Mouse (Mus musculus): ENCODE measurements around the gene Tmem63b. TPM values are rescaled to one million over a fixed set of nuclear protein-coding genes. Genes with fewer than 3 reads are reported as not detected.

Gene Tmem63b
- 176 and 198 TPM in 2 replicates for polyA plus RNA-seq (2012; rRNA removed)

DNA sequence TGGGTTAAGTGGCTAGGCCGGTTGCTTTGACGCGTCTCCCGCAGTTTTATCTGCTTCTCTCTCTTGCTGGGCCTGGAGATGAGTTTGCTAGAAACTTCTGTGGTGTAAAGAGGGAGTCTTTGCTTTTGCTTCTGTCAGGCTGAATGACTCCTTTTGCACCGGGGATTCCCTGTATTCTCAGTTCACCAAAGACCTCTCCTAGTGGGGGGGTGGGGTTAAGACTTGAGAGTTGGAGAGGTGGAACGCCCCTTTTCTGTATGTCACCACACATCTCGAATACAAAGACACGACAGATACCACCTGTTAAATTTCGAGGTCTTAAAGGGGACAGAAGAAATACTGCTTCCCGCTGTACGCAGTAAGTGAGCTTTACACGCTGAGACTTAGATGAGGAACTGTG lies at the start of gene Tmem63b:
Gene Tmem63b (minus strand): TSS at position 190 of the 400 bp plus-strand sequence.
- DNase-seq (ENCODE audit: extremely low spot score in 1 of 2, low spot score in 1 of 2): no peak

DNA sequence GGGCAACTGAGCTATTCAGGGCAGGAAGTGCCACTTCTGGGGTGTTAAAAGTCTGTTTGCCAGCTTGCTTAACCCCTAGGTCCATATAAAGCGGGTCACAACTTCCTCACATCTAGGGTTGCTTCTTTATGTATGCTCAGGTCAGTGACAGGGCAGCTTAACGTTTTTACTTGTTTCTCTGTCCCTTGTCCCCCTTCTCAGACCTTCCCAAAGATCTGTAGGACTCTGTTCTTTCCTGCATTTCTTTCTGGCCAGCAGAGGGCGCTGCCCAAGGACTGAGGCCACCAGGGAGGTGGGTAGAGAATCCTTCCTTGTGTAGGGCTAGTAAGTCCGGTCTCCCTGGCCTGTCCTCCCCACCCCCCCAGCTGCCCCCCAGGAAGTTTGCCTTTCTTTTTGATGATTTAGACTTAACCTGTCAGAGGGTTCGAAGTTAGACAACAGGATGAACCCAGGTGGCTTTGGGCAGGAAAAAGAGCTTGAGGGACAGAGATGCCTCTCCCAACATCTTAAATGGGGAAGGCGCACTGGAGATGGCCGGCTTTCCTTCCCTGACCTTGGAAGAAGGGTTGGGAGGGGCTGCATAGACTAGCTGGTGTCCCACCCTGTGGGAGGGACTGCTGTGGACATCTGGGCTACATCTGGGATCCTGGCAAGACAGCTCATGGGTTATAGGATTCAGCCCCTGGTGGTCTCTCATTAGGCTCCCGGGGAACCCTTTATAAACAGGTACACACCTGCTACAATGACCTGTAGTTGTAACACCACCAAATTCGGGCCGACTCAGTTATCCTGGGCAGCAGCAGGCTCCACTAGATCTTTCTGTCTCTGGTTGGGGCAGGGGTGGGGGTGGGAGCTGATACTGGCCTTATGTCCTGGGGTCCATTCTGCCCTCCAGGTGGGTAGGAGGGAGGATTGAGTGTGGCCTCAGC lies 48.9 kb upstream of the Tmem63b start:
- peak; percentile 53 to 95 for DNase-seq (ENCODE audit: extremely low spot score in 1 of 2, low spot score in 1 of 2)

DNA sequence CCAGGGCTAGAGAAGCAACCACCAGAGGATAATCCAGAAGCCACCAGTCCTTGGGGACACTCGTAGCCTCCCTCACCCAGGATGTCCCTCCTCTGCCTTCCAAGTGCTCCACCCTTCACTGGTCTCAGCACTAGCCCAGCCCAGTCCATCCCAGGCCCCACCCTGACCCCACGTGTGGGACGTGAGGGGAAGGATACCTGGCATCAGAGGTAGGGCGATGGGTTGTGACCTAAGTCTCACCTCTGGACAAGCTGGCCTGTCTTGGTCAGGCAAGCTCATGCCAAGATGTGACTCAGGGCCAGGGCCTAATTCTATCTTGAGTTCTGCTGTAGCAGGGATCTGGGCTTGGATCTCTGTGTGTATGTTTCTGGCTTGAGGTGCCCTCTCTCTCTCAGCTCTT lies 48.2 kb upstream of the Tmem63b start:
- no peak for DNase-seq (ENCODE audit: extremely low spot score in 1 of 2, low spot score in 1 of 2)

DNA sequence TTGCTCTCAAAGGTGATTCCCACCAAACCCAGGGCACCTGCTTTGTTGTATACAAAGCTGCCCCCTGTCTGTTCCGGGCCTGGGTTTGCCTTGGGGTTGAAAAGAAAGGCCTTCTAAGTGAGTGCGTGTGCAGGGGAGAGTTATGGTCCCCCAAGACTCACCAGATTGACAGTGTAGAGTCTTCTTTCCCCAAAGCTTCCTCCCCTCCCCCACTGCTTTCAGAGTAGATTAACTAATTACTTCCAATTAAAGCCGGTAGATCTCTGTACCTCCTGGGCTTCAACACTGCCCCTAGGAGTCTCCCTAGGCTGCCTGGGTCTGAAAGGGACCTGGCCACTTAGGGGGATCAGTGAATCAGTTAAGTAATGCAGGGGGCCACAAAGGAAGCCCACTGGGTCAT lies 47.6 kb upstream of the Tmem63b start:
- DNase-seq (ENCODE audit: extremely low spot score in 1 of 2, low spot score in 1 of 2): no peak

DNA sequence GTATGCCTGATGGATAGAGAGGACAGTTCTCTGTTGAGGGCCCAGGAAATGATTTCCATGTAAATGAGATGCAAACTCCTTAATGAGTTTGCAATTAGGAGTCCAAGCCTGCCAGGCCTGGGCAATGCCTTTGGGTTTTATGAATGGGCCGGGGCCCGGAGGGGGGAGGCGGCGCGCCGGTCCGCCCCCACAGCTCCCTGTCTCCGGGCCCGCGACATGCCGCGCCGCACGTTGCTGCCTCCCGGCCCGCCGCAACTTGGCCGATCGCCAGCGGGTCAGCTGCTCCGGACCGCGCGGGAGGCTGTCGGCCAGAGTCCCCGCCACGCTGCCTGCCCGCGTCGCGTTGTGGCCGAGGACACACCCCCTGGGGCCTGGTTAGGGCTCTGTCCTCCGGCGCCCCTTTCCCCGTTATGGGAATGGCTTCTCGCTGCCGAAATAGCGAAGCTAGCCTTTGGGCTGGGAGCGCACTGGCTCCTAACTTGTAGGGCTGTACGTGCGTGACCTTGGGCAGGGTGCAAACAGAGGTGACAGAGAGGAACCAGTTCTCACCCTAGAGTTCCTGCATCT lies 47.1 kb upstream of the Tmem63b start, which contains the start of gene 1600014C23Rik:
Gene 1600014C23Rik (minus strand): TSS at position 110 of the 567 bp plus-strand sequence.
- DNase-seq (ENCODE audit: extremely low spot score in 1 of 2, low spot score in 1 of 2): peak; percentile 49 to 63

DNA sequence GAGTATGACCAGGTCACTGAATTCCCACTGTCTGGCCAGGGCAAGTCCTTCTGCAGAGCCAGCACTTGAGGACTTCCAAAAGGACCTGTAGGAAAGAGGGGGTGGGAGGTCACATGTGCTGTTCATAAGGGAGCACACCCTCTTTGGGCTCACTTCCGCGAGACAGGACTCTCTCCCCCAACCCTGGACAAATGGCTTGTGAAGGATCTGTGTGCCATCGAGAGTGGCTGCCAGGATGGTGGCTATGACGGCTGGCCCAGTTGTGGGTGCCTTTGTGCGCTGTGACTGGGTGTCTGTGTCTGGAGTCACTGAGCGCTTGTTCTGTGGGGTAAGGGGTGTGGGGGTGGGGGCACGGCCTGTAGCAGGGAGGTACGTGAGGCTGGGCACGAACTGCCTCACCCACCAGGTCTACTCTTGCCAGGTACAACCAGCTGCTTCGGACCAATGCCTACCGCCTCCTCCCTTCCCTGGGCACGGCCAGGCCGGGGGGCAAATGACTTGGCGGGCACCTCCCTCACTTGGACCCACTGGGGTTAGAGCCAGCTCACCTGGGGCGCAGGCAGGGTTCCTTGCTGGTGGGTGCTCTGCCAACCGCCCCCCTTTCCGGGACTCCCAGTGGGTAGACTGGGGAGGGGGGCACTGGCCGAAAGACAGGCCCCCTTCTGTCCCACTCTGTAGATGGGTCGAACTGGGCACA lies 46.5 kb upstream of the Tmem63b start:
- peak in 1 of 2 experiments; percentile 32 for DNase-seq (ENCODE audit: extremely low spot score in 1 of 2, low spot score in 1 of 2)

DNA sequence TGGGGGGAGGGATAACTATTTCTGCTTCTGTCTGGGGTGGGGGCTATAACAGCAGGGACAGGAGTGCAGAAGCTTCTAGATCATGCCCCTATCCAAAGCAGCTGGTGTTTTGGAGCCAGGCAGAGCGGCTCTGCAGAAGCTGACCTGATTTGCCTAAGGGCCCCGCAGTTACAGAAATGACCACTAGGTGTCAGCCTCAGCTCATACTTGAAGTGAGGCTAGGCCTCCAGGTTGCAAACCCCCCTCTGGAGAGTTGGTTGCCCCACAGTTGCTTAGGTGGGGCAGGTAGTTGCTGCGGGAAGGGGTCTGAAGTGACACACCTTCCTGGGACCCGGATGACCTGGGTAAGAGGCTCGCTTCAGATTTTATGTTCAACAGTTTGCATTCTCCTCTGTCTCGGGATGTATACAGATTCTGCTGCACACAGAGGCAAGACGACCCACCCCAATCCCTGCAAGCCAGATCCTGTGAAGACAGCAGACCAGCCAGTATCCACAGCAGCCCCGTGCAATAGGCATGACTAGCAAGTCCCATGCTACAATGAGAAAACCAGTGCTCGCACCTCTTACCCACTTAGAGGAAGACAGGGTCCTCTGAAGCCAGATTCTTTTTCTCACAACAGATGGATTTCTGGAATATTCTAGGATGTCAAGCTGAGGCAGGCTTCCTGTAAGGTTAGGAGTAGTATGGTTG lies 44.6 kb upstream of the Tmem63b start:
- peak; percentile 75 to 98 for DNase-seq (ENCODE audit: extremely low spot score in 1 of 2, low spot score in 1 of 2)

DNA sequence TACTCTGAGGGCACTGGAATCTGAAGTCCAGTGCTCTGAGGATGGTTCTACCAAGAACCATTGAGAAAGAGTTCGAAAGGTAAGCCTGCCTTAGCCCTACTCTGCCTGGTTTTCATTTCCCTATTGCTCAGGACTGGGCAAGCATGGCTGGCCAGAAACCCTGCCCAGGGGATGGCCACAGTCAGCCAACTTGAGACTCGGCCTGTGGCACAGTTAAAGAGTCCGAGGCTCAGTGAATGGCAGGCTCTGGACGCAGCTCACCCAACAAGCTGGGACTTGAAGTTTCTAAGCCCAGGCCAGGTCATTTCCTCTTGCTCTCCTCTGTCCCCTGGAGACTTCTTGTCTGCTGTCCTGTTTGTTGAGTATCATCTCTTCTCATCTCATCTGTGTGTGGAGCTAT lies 44.0 kb upstream of the Tmem63b start:
- no peak for DNase-seq (ENCODE audit: extremely low spot score in 1 of 2, low spot score in 1 of 2)

DNA sequence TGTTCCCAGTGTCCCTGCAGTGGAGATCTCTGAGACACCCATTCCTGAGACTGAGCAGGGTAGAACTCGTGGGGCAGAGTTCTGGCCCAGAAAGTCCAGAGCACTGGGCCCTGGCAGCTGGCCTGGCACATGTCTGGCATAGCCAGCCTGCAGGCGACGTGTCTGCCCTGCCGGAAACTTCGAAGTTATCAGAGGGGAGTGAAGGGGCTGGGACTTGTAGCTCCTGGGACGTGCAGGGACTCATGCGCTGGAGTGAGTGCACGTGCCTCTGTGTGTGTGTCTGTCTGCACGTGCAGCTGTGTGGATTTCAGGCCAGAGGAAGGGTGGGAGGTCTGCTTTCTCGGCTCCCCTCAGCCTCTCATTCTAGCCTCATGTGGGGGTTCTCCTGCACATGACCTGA lies 42.7 kb upstream of the Tmem63b start:
- no peak for DNase-seq (ENCODE audit: extremely low spot score in 1 of 2, low spot score in 1 of 2)

DNA sequence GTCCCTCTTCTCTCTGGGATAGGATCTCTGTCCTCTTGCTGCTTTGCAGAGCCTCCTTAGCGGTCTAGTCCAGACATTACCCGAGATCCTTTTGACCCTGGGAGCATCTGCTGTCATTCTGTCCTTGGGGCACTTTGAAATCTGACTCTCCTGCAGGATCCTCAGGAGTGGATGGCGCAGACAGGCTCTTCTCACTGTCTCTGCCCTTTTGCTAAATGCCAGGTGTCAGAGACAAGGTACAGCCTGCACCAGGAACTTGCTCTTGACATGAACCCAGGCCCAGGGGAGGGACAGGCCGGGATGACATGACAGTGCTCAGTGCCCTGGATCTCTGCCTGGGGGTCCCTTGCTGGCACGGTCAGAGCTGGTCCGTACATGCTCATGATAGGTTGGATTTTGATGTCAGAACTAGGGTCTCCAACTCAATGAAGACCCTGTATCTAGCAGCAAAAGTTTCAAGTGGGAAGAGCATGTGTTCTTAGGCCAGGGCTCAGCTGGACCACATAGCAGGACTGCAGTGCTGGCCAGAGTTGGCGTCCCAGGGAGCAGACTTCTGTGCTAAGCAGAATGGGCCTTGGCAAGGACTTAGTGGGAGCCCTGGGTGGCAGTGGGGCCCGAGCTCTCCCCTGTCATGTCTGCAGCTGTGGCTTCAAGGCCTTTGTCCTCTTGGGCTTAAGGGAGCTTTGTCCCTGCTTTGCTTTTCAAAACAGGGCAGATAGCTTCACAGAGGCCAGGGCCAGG lies 41.4 kb upstream of the Tmem63b start:
- no peak for DNase-seq (ENCODE audit: extremely low spot score in 1 of 2, low spot score in 1 of 2)

DNA sequence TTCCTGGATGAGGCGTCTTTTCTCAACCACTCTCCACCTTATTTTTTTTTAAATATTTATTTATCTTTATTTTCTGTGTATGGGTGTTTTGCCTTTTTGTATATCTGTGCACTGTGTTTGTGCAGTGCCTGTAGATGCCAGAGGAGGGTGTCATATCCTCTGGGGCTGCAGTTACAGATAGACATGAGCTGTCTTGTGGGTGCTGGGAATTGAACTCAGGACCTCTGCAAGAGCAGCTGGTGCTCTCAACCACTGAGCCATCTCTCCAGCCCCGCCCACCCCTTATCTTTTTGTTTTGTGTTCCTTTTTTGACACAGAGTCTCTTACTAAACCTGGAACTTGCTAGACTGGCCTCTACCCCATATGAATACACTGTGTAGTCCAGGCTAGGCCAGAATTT lies 40.8 kb upstream of the Tmem63b start:
- DNase-seq (ENCODE audit: extremely low spot score in 1 of 2, low spot score in 1 of 2): no peak

DNA sequence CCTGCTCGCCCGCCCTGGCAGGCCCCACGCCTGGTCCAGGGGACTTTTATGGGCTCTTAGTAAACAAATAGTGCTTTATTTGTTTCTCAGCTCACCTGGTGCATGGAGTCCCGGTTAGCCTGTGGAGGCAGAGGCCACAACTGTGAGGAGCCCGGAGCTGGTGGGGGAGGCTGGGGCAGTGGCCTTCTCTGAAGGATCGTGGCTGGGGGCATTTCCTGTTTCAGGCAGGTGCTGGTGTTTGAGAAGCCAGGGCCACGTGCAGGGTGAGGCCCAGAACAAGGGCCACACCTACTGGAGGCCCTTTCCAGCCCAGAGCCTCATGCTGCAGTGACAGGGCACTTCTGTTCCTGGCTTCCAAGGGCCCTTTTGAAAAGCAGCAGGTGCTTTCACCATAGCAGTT lies 39.5 kb upstream of the Tmem63b start:
- no peak for DNase-seq (ENCODE audit: extremely low spot score in 1 of 2, low spot score in 1 of 2)

DNA sequence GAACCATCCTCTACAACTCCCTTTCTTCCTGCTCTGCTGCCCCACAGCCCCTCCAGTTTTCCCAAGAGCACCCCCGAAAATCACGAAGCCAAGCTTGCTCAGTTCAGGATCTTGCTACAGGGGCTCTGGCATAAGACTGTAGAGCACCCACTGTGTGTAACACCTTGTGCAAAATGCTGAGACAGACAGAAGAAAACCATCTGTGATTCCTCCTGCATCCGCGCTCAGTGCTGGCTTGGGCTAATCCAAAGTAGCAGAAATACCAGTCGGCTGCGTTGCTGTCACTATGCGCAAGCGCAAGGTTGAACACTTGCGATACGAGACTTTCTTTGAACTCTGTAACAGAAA lies 37.8 kb upstream of the Tmem63b start:
- peak in 1 of 2 experiments; percentile 15 for DNase-seq (ENCODE audit: extremely low spot score in 1 of 2, low spot score in 1 of 2)

DNA sequence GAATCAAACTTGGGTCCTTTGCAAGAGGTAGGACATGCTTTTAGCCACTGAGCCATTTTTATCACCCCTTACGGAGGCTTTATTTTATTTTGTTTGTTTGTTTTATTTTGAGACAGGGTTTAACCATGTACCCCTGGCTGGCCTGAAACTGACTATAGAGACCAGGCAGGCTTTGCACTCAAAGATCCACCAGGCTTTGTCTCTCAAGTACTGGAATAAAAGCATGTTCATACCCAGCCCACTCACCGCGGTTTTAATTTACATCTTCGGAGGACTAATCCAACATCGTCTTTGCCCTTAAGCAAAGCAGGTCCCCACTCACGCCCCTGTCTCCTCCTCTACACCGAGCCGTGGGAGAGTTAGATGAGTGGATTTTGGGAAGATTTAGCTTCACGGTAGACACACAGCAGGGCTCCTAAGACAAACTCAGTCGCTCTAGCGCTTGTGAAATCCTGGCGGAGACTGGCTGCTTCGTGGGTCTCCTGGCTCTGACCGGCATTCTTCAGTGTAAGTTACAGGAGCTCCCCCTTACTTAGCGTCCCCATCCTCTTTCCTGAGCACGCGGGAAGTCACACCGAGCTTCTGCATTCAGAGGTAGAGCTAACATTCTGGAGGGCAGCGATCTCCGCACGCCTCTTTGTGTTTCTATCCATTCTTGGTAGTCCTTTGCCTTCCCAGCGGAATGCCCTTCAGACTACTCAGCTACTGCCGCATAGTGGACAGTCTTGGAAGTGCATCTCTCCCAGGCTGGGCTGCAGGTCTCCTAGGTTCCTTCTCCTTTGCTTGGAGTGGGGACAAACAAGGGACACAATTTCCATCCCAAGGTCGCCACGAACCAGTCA lies 37.2 kb upstream of the Tmem63b start:
- peak in 1 of 2 experiments; percentile 95 for DNase-seq (ENCODE audit: extremely low spot score in 1 of 2, low spot score in 1 of 2)

DNA sequence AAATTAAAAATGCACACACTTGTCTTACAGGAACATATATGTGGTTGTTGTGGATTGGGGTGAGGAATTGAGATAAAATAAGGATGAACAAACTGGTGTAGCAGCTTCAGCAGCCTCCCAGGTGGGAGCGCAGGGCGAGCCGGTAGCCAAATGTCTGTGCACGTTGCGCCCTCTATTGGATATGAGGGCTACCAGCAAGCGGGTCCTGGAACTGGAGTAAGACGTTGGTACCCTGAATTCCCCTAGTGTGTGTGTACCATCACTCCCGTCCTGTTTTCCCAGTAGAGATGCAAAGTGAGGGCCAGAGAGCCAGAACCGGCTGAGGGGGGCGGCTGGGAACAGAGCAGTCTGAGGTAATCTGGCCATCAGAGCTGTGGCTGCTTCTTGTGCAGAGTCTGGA lies 31.6 kb upstream of the Tmem63b start:
- peak in 1 of 2 experiments; percentile 89 for DNase-seq (ENCODE audit: extremely low spot score in 1 of 2, low spot score in 1 of 2)

DNA sequence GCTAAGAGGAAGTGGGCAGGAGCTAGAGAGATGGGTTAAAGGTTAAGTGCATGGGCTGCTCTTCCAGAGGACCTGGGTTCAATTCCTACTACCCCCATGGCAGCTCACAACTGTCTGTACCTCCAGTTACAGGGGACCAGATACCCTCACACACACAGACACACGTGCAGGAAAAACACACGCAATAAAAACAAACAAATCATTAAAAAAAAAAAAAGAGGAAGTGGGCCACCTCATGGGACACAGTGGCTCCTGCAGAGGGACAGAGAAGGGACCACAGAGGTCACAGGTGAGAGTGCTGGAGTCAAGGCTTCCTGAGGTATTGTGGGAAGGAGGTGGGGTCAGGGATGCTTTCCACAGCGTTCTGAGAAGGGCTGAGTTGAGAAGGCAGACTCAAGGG lies 24.8 kb upstream of the Tmem63b start:
- no peak for DNase-seq (ENCODE audit: extremely low spot score in 1 of 2, low spot score in 1 of 2)

DNA sequence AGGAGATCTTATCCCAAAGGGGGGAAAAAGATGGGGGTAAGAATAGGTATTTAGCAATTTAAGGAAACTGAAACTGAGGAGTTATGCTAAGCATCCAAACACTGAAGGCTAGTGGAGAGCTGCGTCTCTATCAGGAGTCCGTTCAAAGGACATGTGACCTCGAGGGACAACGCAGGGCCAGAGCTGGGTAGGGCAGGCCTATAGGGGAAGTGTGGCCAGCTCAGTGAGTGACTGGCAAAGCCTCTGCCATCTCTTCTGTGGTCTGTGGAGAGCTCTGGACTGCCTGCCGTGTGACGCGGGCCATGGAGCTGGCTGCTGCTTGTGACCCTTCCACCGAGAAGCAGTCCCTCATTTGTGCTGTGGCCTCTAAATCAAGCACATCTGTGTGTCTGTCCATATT lies 23.7 kb upstream of the Tmem63b start:
- no peak for DNase-seq (ENCODE audit: extremely low spot score in 1 of 2, low spot score in 1 of 2)

DNA sequence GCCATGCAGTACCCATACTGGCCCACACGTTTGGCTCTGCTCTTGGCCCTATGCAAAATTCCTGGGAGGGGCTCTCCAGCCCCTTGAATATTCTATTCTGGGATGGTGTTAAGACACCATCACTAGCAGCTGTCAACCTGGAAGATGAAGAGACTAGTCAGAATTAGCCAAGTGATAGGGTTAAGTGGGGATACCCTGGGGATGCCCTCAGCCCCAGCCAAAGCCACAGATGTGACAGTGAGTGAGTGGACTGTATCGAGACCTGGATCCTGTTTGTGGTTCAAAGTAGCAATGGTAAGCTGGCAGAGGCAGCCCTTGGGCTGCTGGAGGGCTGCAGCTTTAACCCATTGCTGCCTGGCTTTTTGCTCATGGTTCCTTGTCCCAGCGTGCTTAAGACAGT lies 23.1 kb upstream of the Tmem63b start:
- DNase-seq (ENCODE audit: extremely low spot score in 1 of 2, low spot score in 1 of 2): no peak

DNA sequence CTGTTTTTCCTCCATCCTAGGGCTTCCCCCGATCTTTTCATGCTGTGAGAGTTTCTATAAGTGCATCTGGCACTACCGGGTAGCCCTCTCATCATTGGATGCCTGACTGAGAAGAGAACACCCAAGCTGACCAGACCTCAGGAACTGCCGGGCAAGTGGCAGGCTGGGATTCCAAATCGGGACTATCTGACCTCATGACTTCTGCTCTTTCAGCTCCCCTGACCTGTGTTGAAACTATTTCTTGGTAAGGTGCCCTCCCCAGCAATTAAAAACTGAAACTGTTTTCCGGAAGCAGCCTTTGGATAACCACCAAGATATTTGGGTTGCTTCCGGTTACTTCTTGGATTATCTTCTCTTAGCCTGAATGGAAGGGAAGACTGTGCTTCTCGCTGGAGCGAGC lies 21.5 kb upstream of the Tmem63b start:
- no peak for DNase-seq (ENCODE audit: extremely low spot score in 1 of 2, low spot score in 1 of 2)

Measured in frontal cortex, adult 2 months (tissue).